In the genomic region with DNA sequence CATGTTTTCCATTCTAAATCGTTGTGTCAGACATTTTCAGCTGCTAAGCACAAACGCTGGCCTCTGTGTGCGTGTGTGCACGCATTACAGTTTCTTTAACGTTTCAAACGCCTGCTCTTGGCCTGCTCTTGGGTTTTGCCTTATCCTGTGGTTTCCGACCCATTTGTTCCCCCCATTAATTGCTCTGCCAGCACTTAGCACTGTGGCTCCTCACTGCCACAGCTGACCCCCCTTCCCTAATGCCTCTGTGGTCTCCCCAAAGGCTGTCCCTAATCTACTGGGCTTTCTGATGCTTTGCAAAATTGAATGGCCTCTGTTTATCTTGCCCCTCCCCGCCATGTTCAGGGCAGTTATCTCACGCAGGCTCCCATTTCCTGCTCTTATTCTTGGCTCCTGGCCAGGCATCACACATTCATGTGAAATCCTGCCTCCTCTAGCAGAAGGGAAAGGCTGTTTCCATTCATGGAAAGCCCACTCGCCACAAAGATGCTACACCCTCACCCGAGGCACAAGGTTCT, we compare ENCODE assay signal across 8 mouse cellular contexts.
DNase-seq lines count a peak whose midpoint lies in the region; ATAC-seq and TF ChIP-seq lines count a peak whose summit lies in the region.

No protein-coding gene starts in this region.

- H3K27ac ChIP-seq in forebrain, embryonic 14.5 days (ENCODE audit: low read depth, low read length): peak overlapping the region; percentile 46; the same call in 1 of the 2 replicates
- H3K27ac ChIP-seq in hindbrain, embryonic 13.5 days: peak overlapping the region; percentile 58
- H3K27ac ChIP-seq in limb, embryonic 15.5 days: peak overlapping the region; percentile 76
- H3K27ac ChIP-seq in midbrain, postnatal 0 days (ENCODE audit: low read depth, low read length): no peak overlapping the region

- TF ChIP-seq CTCF in midbrain, postnatal 0 days (IDR thresholded peaks at IDR 0.05): no peak

- WGBS in forebrain, embryonic 14.5 days: 37% methylated on average over 11 of the region's 11 CpGs
- WGBS in hindbrain, embryonic 13.5 days: 40% methylated on average over 11 of the region's 11 CpGs
- 14% methylated on average over 11 of the region's 11 CpGs for WGBS in limb, embryonic 15.5 days
- WGBS in midbrain, postnatal 0 days: 42% methylated on average over 11 of the region's 11 CpGs

- no peak overlapping the region for H3K4me3 ChIP-seq in forebrain, embryonic 14.5 days (ENCODE audit: low read depth, low read length)
- H3K4me3 ChIP-seq in hindbrain, embryonic 13.5 days: no peak overlapping the region
- H3K4me3 ChIP-seq in limb, embryonic 15.5 days: no peak overlapping the region
- H3K4me3 ChIP-seq in midbrain, postnatal 0 days (ENCODE audit: low read depth, low read length): no peak overlapping the region

- no peak overlapping the region for H3K4me2 ChIP-seq in forebrain, embryonic 14.5 days (ENCODE audit: low read length)
- peak overlapping the region; percentile 19; the same call in 1 of the 2 replicates for H3K4me2 ChIP-seq in hindbrain, embryonic 13.5 days
- H3K4me2 ChIP-seq in limb, embryonic 15.5 days: peak overlapping the region; percentile 8
- H3K4me2 ChIP-seq in midbrain, postnatal 0 days (ENCODE audit: low read depth, low read length, poor library complexity, severe bottlenecking): no peak overlapping the region

- H3K9ac ChIP-seq in forebrain, embryonic 14.5 days (ENCODE audit: low read length): no peak overlapping the region
- no peak overlapping the region for H3K9ac ChIP-seq in hindbrain, embryonic 13.5 days
- H3K9ac ChIP-seq in limb, embryonic 15.5 days: no peak overlapping the region
- H3K9ac ChIP-seq in midbrain, postnatal 0 days (replicated peaks; ENCODE audit: low read length, poor library complexity, severe bottlenecking): no peak overlapping the region

- peak; percentile 73 for DNase-seq in embryo, embryonic 10.5 days (ENCODE audit: low spot score)
- DNase-seq in forebrain, embryonic 14.5 days (ENCODE audit: low spot score): peak; percentile 68
- DNase-seq in midbrain, postnatal 0 days (ENCODE audit: low spot score): peak; percentile 16
- DNase-seq in ovary, postnatal 10 days (ENCODE audit: low spot score): no peak
- DNase-seq in urinary bladder, adult 2 months (ENCODE audit: low spot score): no peak
- DNase-seq in Muller cell, postnatal 12 days (ENCODE audit: inconsistent ontology term): no peak

- H3K4me1 ChIP-seq in forebrain, embryonic 14.5 days (ENCODE audit: control insufficient read depth, insufficient read depth, low read length): peaks cover 6% of the 10 kb centered on the region
- peaks cover 15% of the 10 kb centered on the region for H3K4me1 ChIP-seq in hindbrain, embryonic 13.5 days (replicated peaks)
- peaks cover 39% of the 10 kb centered on the region for H3K4me1 ChIP-seq in limb, embryonic 15.5 days
- H3K4me1 ChIP-seq in midbrain, postnatal 0 days (ENCODE audit: insufficient read depth, low read length): no peaks in the 10 kb centered on the region

- H3K27me3 ChIP-seq in forebrain, embryonic 14.5 days (replicated peaks; ENCODE audit: control insufficient read depth, insufficient read depth, low read length): no peaks in the 10 kb centered on the region
- H3K27me3 ChIP-seq in hindbrain, embryonic 13.5 days: no peaks in the 10 kb centered on the region
- no peaks in the 10 kb centered on the region for H3K27me3 ChIP-seq in limb, embryonic 15.5 days
- no peaks in the 10 kb centered on the region for H3K27me3 ChIP-seq in midbrain, postnatal 0 days (ENCODE audit: insufficient read depth, low read length)

- ATAC-seq in forebrain, embryonic 14.5 days: peak; percentile 46; the same call in 1 of the 2 replicates
- ATAC-seq in hindbrain, embryonic 13.5 days (ENCODE audit: low FRiP score): 0 out of 2 replicates have a peak, but pooled peaks have one; percentile 24
- peak; percentile 78 for ATAC-seq in limb, embryonic 15.5 days (ENCODE audit: insufficient number of reproducible peaks, low FRiP score, low TSS enrichment, low read depth)
- no peak for ATAC-seq in midbrain, postnatal 0 days (ENCODE audit: low FRiP score)

- H3K9me3 ChIP-seq in forebrain, embryonic 14.5 days (replicated peaks; ENCODE audit: control insufficient read depth, low read length): no peaks in the 10 kb centered on the region
- H3K9me3 ChIP-seq in hindbrain, embryonic 13.5 days: no peaks in the 10 kb centered on the region
- H3K9me3 ChIP-seq in limb, embryonic 15.5 days: no peaks in the 10 kb centered on the region
- H3K9me3 ChIP-seq in midbrain, postnatal 0 days (ENCODE audit: low read length): no peaks in the 10 kb centered on the region

- no peaks in the 10 kb centered on the region for H3K36me3 ChIP-seq in forebrain, embryonic 14.5 days (ENCODE audit: control insufficient read depth, insufficient read depth, low read length)
- H3K36me3 ChIP-seq in hindbrain, embryonic 13.5 days: no peaks in the 10 kb centered on the region
- H3K36me3 ChIP-seq in limb, embryonic 15.5 days: no peaks in the 10 kb centered on the region
- H3K36me3 ChIP-seq in midbrain, postnatal 0 days (ENCODE audit: insufficient read depth, low read length): no peaks in the 10 kb centered on the region

Comparison
In these comparisons a context has a peak if more than half of its experiments do, and no peak if none do; other contexts are left out.
1. DNase-seq: peak in embryo, embryonic 10.5 days (single experiment), forebrain, embryonic 14.5 days (single experiment) and midbrain, postnatal 0 days (single experiment); none in ovary, postnatal 10 days (single experiment), urinary bladder, adult 2 months (single experiment) and Muller cell, postnatal 12 days (single experiment).
2. H3K4me2 ChIP-seq: peak in hindbrain, embryonic 13.5 days (single experiment) and limb, embryonic 15.5 days (single experiment); none in forebrain, embryonic 14.5 days (single experiment) and midbrain, postnatal 0 days (single experiment).